Mouse (Mus musculus) testis, adult 2 months (tissue): ENCODE data around the gene Ada. TPM values are rescaled to one million over a fixed set of nuclear protein-coding genes. Genes with fewer than 3 reads are reported as not detected.

Experiments used
- H3K27ac ChIP-seq: fragments of 200-500 bp; 2 replicates; pipeline ENCODE4 v1.5.1; 2012; ENCODE audit warnings: low read depth, low read length; ENCODE audit not compliant: control insufficient read depth, insufficient read depth
- H3K27me3 ChIP-seq: fragments of 200-500 bp; 2 replicates; pipeline ENCODE4 v1.6.1; 2012; ENCODE audit warnings: mild to moderate bottlenecking, low read length, moderate library complexity; ENCODE audit not compliant: control insufficient read depth, insufficient read depth
- H3K36me3 ChIP-seq: fragments of 200-500 bp; 2 replicates; pipeline ENCODE4 v1.6.1; 2012; ENCODE audit warnings: mild to moderate bottlenecking, low read length; ENCODE audit not compliant: control insufficient read depth, insufficient read depth
- H3K4me1 ChIP-seq: fragments of 200-500 bp; 2 replicates; pipeline ENCODE4 v1.6.1; 2012; ENCODE audit warnings: low read length; ENCODE audit not compliant: control insufficient read depth, insufficient read depth
- H3K4me3 ChIP-seq: fragments of 200-500 bp; 2 replicates; pipeline ENCODE4 v1.5.1; 2012; ENCODE audit warnings: low read depth, mild to moderate bottlenecking, low read length, moderate library complexity, mixed read lengths; ENCODE audit not compliant: control insufficient read depth
- CTCF ChIP-seq: fragments of 200-500 bp; IDR thresholded peaks from 2 replicates; pipeline ENCODE4 v1.5.1; 2012; ENCODE audit warnings: low read depth, mild to moderate bottlenecking, inconsistent platforms, low read length, moderate library complexity; ENCODE audit not compliant: control insufficient read depth, insufficient read depth, insufficient replicate concordance
- POLR2A ChIP-seq: fragments of 200-500 bp; IDR thresholded peaks from 2 replicates; pipeline ENCODE4 v1.6.1; 2012; ENCODE audit warnings: low read depth, mild to moderate bottlenecking, inconsistent platforms, low read length, moderate library complexity; ENCODE audit not compliant: control insufficient read depth
- polyA plus RNA-seq: library from polyadenylated mRNA; depleted of rRNA; stranded (reverse); fragments of >200 nt; gene quantifications from 2 replicates; pipeline ENCODE4 v1.2.3, GENCODE M21; 2012

The Ada gene
- polyA plus RNA-seq, 1 experiment, result 2.9 TPM

DNA sequence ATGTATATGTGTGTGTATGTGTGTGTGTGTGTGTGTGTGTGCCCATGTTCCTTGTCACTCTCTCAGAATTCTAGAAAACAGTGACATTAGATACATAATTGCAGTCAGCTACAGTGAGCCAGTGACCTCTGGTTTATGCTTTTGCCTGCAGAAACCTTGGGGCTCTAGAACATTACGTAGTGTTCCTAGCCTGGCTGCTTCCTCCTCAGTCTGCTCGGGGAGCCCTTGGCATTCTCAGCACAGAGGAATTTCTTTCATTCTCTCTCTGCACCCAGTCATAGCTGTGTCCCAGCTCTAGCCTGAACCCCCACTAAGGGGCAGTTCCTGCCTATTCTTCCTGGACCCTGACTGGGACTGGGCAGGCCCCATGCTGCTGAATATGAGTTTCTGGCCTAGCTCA, 8.1 kb upstream of the Ada start:
- no peak for TF ChIP-seq CTCF
- TF ChIP-seq POLR2A, result no peak
- H3K27me3 ChIP-seq, result no peaks in the 10 kb centered on the region
- no peaks in the 10 kb centered on the region for H3K4me1 ChIP-seq
- no peaks in the 10 kb centered on the region for H3K36me3 ChIP-seq
- H3K27ac ChIP-seq, result no peak overlapping the region
- H3K4me3 ChIP-seq, result no peak overlapping the region

- Histone ChIP-seq H3K4me3 (no peak overlapping the region), H3K36me3 (no peaks in the 10 kb centered on the region), H3K27ac (no peak overlapping the region), H3K4me1 (no peaks in the 10 kb centered on the region), H3K27me3 (no peaks in the 10 kb centered on the region)
- TF ChIP-seq CTCF, result no peak
- no peak for TF ChIP-seq POLR2A
Observed at GRCm38 (mm10) chr2:163756723-163757122, 6.7 kb upstream of the Ada start.

- H3K36me3 ChIP-seq, result no peaks in the 10 kb centered on the region
- H3K4me1 ChIP-seq, result peaks cover 10% of the 10 kb centered on the region
- no peak overlapping the region for H3K4me3 ChIP-seq
- no peak for TF ChIP-seq CTCF
- no peak for TF ChIP-seq POLR2A
- no peak overlapping the region for H3K27ac ChIP-seq
- H3K27me3 ChIP-seq, result no peaks in the 10 kb centered on the region
Observed at GRCm38 (mm10) chr2:163754228-163754627, 4.2 kb upstream of the Ada start.

GRCm38 (mm10) chr2:163744801-163745570, 5.1 kb downstream of the Ada start:
- H3K4me3 ChIP-seq, result no peak overlapping the region
- no peak overlapping the region for H3K27ac ChIP-seq
- peaks cover 18% of the 10 kb centered on the region for H3K4me1 ChIP-seq
- H3K36me3 ChIP-seq, result no peaks in the 10 kb centered on the region
- H3K27me3 ChIP-seq, result no peaks in the 10 kb centered on the region
- TF ChIP-seq CTCF (no peak), POLR2A (no peak)

DNA sequence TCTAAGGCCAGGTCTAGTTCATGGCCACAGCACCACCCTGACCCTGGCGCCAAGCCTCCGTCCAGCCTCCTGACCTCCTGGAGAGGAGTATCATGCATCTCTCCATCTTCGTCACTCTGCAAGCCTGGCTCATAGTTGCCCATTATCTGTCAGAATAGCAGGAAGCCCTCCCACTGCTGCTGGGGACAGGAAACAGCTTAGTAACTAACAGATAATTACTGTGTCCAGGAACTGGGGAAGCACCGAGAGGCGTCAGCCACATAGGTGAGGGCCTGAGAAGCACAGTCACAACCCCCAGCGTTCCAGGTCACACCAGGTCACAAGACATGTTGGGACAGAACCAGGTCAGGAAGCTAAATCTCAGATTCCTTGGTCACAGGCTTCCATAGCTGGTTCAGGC, 6.7 kb downstream of the Ada start:
- H3K27ac ChIP-seq, result no peak overlapping the region
- no peak for TF ChIP-seq POLR2A
- TF ChIP-seq CTCF, result no peak
- no peak overlapping the region for H3K4me3 ChIP-seq
- peaks cover 8% of the 10 kb centered on the region; the same call in 1 of the 2 replicates for H3K4me1 ChIP-seq
- H3K36me3 ChIP-seq, result no peaks in the 10 kb centered on the region
- no peaks in the 10 kb centered on the region for H3K27me3 ChIP-seq

DNA sequence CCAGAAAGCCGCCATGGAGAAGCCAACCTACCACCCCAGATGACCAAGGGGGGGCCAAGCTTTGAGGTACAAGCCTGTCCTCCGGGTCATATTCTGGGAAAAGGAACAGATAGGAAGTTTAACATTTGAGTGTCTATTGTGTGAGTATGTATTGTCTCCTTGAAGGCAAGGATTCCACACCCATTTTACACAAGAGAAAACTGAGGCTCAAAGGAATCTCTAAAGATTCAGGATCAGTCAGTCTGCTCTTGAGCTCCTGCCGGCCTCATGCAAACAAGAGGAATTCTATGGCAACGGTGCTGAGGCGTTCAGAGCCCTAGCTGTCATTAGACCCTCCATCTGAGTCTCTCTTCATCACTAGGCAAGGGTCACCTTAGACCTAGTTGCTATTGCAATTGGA, 7.4 kb downstream of the Ada start:
- H3K27me3 ChIP-seq, result no peaks in the 10 kb centered on the region
- H3K27ac ChIP-seq, result no peak overlapping the region
- TF ChIP-seq POLR2A, result no peak
- TF ChIP-seq CTCF, result no peak
- H3K36me3 ChIP-seq, result no peaks in the 10 kb centered on the region
- H3K4me3 ChIP-seq, result no peak overlapping the region
- peaks cover 8% of the 10 kb centered on the region; the same call in 1 of the 2 replicates for H3K4me1 ChIP-seq

DNA sequence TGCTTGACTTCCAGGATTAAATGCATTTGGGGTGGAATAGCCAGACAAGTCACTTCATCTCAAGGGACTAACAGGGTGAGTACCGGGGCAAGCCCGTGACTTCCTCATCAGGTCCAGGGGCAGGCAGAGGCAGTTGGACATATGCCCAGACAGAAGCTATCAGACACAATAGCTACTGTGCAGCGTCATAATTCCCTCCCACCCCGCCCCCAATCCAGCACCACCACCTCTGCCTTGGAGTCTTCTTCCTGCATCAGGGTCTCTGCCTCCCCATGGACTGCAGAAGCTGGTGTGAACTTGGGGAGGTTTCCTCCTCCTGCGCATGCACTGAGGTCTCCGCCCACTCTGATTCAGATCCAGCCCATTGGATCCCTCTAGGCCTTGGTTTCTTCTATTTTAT, 14.1 kb downstream of the Ada start:
- Histone ChIP-seq H3K4me3 (no peak overlapping the region), H3K27ac (no peak overlapping the region), H3K27me3 (no peaks in the 10 kb centered on the region), H3K4me1 (no peaks in the 10 kb centered on the region), H3K36me3 (no peaks in the 10 kb centered on the region)
- TF ChIP-seq CTCF (no peak), POLR2A (no peak)

- Histone ChIP-seq H3K36me3 (no peaks in the 10 kb centered on the region), H3K4me1 (no peaks in the 10 kb centered on the region), H3K4me3 (no peak overlapping the region), H3K27me3 (no peaks in the 10 kb centered on the region), H3K27ac (no peak overlapping the region)
- no peak for TF ChIP-seq POLR2A
- TF ChIP-seq CTCF, result no peak
Observed at GRCm38 (mm10) chr2:163735163-163735562, 14.9 kb downstream of the Ada start.
